8 mouse cellular contexts compared by ENCODE assay signal in the genomic region with DNA sequence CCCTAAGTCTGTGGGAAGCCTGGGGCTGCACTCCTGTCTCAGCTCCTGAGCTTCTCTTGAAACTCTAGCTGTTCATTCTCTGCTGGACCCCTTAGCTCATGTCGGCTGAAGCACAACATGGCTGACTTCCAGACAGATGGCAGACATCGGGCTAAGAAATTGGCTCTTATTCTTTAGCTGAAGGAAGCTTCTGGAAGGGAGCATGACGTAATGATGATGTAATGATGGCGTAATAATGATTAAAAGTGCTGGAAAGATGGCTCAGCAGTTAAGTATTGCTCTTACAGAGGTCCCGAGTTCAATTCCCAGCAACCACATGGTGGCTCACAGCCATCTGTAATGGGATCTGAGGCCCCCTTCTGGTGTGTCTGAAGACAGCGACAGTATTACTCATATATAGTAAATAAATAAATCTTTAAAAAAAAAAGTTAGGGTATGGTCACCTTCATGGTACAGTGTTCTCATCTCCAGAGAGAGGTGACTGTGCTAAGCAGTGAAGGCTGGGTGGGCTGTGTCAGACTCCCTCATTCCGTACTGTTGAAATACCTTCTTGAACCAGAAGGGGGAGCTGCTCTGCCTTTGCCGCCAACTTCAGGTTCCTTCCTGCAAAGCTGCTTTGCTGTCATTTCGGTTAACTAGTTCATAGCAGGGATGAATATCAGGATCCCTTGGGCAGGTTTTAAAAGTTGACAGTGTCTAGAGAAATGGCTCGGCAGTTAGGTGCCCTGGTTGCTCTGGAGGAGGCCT. TPM values are rescaled to one million over a fixed set of nuclear protein-coding genes. Genes with fewer than 3 reads are reported as not detected.
DNase-seq lines count a peak whose midpoint lies in the region; ATAC-seq lines count a peak whose summit lies in the region.

No protein-coding gene starts in this region.

- ATAC-seq in cerebellum, adult (ENCODE audit: insufficient number of reproducible peaks, low FRiP score, low TSS enrichment): no peak
- ATAC-seq in common myeloid progenitor, adult 5-6 weeks (replicated peaks; ENCODE audit: low read depth, poor library complexity, severe bottlenecking): peak; percentile 75
- ATAC-seq in megakaryocyte-erythroid progenitor cell, adult 5-6 weeks (replicated peaks; ENCODE audit: low FRiP score, low TSS enrichment, poor library complexity, severe bottlenecking): peak; percentile 43

- peak; percentile 44 for DNase-seq in cerebellum, adult 9-10 months
- peak; percentile 62 to 81 for DNase-seq in left cerebral cortex, postnatal 14 days (ENCODE audit: low spot score in 2 of 2)
- no peak for DNase-seq in left cerebral cortex, adult 11 months (ENCODE audit: low spot score)
- no peak for DNase-seq in layer of hippocampus, adult 8-10 months (ENCODE audit: low spot score in 2 of 2)
- no peak for DNase-seq in gastrocnemius, postnatal 10 days

- intact Hi-C loops in left cerebral cortex, postnatal 14 days (cut with DNase I): no loop called here

RNA-seq across cellular contexts. Expression of gene Thap3, which starts 16.4 kb away (rescaled TPM):
- 10 to 100 TPM; 16.1 to 19.3 TPM for total RNA-seq in left cerebral cortex, postnatal 14 days (2021)
- total RNA-seq in common myeloid progenitor, adult 5-6 weeks (2017): 6.3 and 11.8 TPM in 2 replicates
- 2.1 and 7.3 TPM in 2 replicates for total RNA-seq in megakaryocyte-erythroid progenitor cell, adult 5-6 weeks (2014; fragmentation: Nextera tagmentation)
- total RNA-seq in megakaryocyte-erythroid progenitor cell, adult 5-6 weeks (2017): 1.4 and 9.6 TPM in 2 replicates
- total RNA-seq in layer of hippocampus, adult 8-10 months (2022): 10 to 100 TPM; 22.0 to 32.0 (median 30.5) TPM
- 10 to 100 TPM; 34.1 to 34.4 TPM for total RNA-seq in gastrocnemius, postnatal 10 days (2021)

RNA-seq across cellular contexts. Expression of gene Phf13, which starts 23.7 kb away (rescaled TPM):
- 10 to 100 TPM; 14.2 to 14.4 TPM for total RNA-seq in left cerebral cortex, postnatal 14 days (2021)
- total RNA-seq in common myeloid progenitor, adult 5-6 weeks (2017): 2.4 and 3.3 TPM in 2 replicates
- total RNA-seq in megakaryocyte-erythroid progenitor cell, adult 5-6 weeks (2014; fragmentation: Nextera tagmentation): 0.15 and 0.52 TPM in 2 replicates
- total RNA-seq in megakaryocyte-erythroid progenitor cell, adult 5-6 weeks (2017): 0.09 and 1.5 TPM in 2 replicates
- total RNA-seq in layer of hippocampus, adult 8-10 months (2022): 10 to 100 TPM; 11.2 to 17.0 (median 13.4) TPM
- 1 to 10 TPM; 6.5 to 9.5 TPM for total RNA-seq in gastrocnemius, postnatal 10 days (2021)

RNA-seq across cellular contexts. Expression of gene Klhl21, which starts 36.2 kb away (rescaled TPM):
- 10 to 100 TPM; 12.7 to 13.4 TPM for total RNA-seq in left cerebral cortex, postnatal 14 days (2021)
- total RNA-seq in common myeloid progenitor, adult 5-6 weeks (2017): 6.6 and 8.8 TPM in 2 replicates
- 7.0 and 7.6 TPM in 2 replicates for total RNA-seq in megakaryocyte-erythroid progenitor cell, adult 5-6 weeks (2014; fragmentation: Nextera tagmentation)
- total RNA-seq in megakaryocyte-erythroid progenitor cell, adult 5-6 weeks (2017): 5.1 and 8.3 TPM in 2 replicates
- 10 to 100 TPM; 19.3 to 24.2 (median 22.0) TPM for total RNA-seq in layer of hippocampus, adult 8-10 months (2022)
- total RNA-seq in gastrocnemius, postnatal 10 days (2021): 10 to 100 TPM; 28.9 to 29.3 TPM

RNA-seq across cellular contexts. Expression of gene Dnajc11, which starts 38.9 kb away (rescaled TPM):
- total RNA-seq in left cerebral cortex, postnatal 14 days (2021): 10 to 100 TPM; 70.8 to 74.7 TPM
- 63.7 and 65.2 TPM in 2 replicates for total RNA-seq in common myeloid progenitor, adult 5-6 weeks (2017)
- 108 and 114 TPM in 2 replicates for total RNA-seq in megakaryocyte-erythroid progenitor cell, adult 5-6 weeks (2014; fragmentation: Nextera tagmentation)
- total RNA-seq in megakaryocyte-erythroid progenitor cell, adult 5-6 weeks (2017): 85.8 and 110 TPM in 2 replicates
- 10 to 100 TPM; 61.3 to 76.2 (median 66.3) TPM for total RNA-seq in layer of hippocampus, adult 8-10 months (2022)
- 10 to 100 TPM; 72.1 to 72.3 TPM for total RNA-seq in gastrocnemius, postnatal 10 days (2021)

RNA-seq across cellular contexts. Expression of gene Zbtb48, which starts 55.1 kb away (rescaled TPM):
- 10 to 100 TPM; 11.5 to 13.2 TPM for total RNA-seq in left cerebral cortex, postnatal 14 days (2021)
- total RNA-seq in common myeloid progenitor, adult 5-6 weeks (2017): 7.4 and 10.7 TPM in 2 replicates
- 6.6 and 27.2 TPM in 2 replicates for total RNA-seq in megakaryocyte-erythroid progenitor cell, adult 5-6 weeks (2014; fragmentation: Nextera tagmentation)
- total RNA-seq in megakaryocyte-erythroid progenitor cell, adult 5-6 weeks (2017): 7.0 and 10.6 TPM in 2 replicates
- 10 to 100 TPM; 13.8 to 17.6 (median 15.8) TPM for total RNA-seq in layer of hippocampus, adult 8-10 months (2022)
- 1 to 10 TPM; 3.2 to 4.7 TPM for total RNA-seq in gastrocnemius, postnatal 10 days (2021)

Comparison
In these comparisons a context has a peak if more than half of its experiments do, and no peak if none do; other contexts are left out.
1. DNase-seq: peak in cerebellum, adult 9-10 months (single experiment) and left cerebral cortex, postnatal 14 days (2 of 2); none in left cerebral cortex, adult 11 months (single experiment), layer of hippocampus, adult 8-10 months (0 of 2) and gastrocnemius, postnatal 10 days (single experiment).